Mouse (Mus musculus) small intestine, adult 2 months (tissue): ENCODE measurements around the gene Slx4ip. TPM values are rescaled to one million over a fixed set of nuclear protein-coding genes. Genes with fewer than 3 reads are reported as not detected.

Experiments used
- H3K27ac ChIP-seq: fragments of 200-500 bp; 2 replicates; pipeline ENCODE4 v1.5.1; 2012; ENCODE audit warnings: low read depth, low read length, control low read depth, inconsistent platforms; ENCODE audit not compliant: insufficient read depth
- H3K27me3 ChIP-seq: fragments of 200-500 bp; 2 replicates; pipeline ENCODE4 v1.6.1; 2012; ENCODE audit warnings: mild to moderate bottlenecking, moderate library complexity, low read length, inconsistent platforms; ENCODE audit not compliant: control insufficient read depth, insufficient read depth
- H3K36me3 ChIP-seq: fragments of 200-500 bp; 2 replicates; pipeline ENCODE4 v1.6.1; 2012; ENCODE audit warnings: mild to moderate bottlenecking, low read length, control low read depth, inconsistent platforms; ENCODE audit not compliant: control insufficient read depth, insufficient read depth
- H3K4me1 ChIP-seq: fragments of 200-500 bp; 2 replicates; pipeline ENCODE4 v1.6.1; 2012; ENCODE audit warnings: low read length, inconsistent platforms, mixed read lengths; ENCODE audit not compliant: control insufficient read depth, insufficient read depth, insufficient read length
- H3K4me3 ChIP-seq: fragments of 200-500 bp; 2 replicates; pipeline ENCODE4 v1.5.1; 2012; ENCODE audit warnings: low read depth, mild to moderate bottlenecking, control low read depth, inconsistent platforms, low read length, moderate library complexity
- CTCF ChIP-seq: fragments of 200-500 bp; IDR thresholded peaks from 2 replicates; pipeline ENCODE4 v1.5.1; 2012; ENCODE audit warnings: low read depth, mild to moderate bottlenecking, control low read depth, inconsistent platforms, low read length, moderate library complexity, mixed read lengths; ENCODE audit not compliant: insufficient replicate concordance, insufficient read length; ENCODE audit errors: extremely low read depth
- POLR2A ChIP-seq: fragments of 200-500 bp; IDR thresholded peaks from 2 replicates; pipeline ENCODE4 v1.6.1; 2012; ENCODE audit warnings: low read depth, mild to moderate bottlenecking, control low read depth, inconsistent platforms, low read length, moderate library complexity
- WGBS: fragments of 180-500 bp; shearing (Covaris S2); methylation state at CpG from one replicate; pipeline ENCODE4 v1.1.7; 2018; 5-methylcytosine and 5-hydroxymethylcytosine counted together
- polyA plus RNA-seq: library from polyadenylated mRNA; depleted of rRNA; stranded (reverse); fragments of >200 nt; gene quantifications from 2 replicates; pipeline ENCODE4 v1.2.3, GENCODE M21; 2012; rRNA removed

Slx4ip gene
- polyA plus RNA-seq, 1 experiment = 0.32 TPM

DNA sequence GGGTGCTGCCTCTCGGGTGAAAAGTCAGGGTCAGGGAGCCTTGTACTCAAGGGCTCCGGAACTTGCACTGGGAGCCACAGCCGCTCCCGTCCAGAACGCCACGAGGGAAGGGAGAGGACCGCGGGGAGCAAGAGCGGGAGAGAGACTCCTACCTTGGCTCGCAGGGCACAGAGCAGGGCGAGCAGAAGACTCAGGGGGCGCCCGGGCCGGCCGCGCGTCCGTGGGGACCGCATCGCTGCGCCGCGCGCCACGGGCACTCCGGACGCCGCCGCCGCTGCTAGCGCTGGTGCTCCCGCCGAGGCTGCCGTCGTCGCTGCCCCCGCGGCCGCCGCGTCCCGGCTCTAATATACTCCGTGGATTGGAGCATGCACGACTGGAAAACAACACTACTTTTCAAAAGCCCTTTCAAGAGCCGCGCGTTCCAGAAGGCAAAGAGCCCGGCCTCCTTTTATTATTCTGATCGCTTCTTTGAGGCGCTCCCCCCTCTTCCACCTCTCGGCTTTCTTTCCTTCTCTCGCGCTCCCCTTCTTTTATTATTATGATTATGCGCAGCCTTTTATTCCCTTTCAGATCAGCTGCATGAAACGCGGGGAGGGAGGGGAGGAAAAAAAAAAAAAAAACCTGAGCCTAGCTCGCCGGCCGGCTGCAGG lies 225.1 kb downstream of the Slx4ip start, which contains the start of gene Jag1:
Gene Jag1, minus strand, starts transcription at position 620 of the 650 bp plus-strand sequence.
- H3K36me3 ChIP-seq = no peaks in the 10 kb centered on the region
- H3K27me3 ChIP-seq = no peaks in the 10 kb centered on the region
- under 1% methylated on average over 59 of the region's 59 CpGs for WGBS
- TF ChIP-seq POLR2A = no peak
- no peak for TF ChIP-seq CTCF
- peak within 1 kb of the TSS; percentile 97 for H3K27ac ChIP-seq
- H3K4me1 ChIP-seq = peaks cover 5% of the 10 kb centered on the region; the same call in 1 of the 2 replicates
- H3K4me3 ChIP-seq = peak within 1 kb of the TSS; percentile 85

GRCm38 (mm10) chr2:137116675-137117320 lies 225.8 kb downstream of the Slx4ip start:
- Histone ChIP-seq H3K27me3 (no peaks in the 10 kb centered on the region), H3K36me3 (no peaks in the 10 kb centered on the region), H3K4me3 (peak overlapping the region; percentile 85), H3K27ac (peak overlapping the region; percentile 97), H3K4me1 (peaks cover 5% of the 10 kb centered on the region; the same call in 1 of the 2 replicates)
- WGBS = under 1% methylated on average over 61 of the region's 61 CpGs
- no peak for TF ChIP-seq CTCF
- peak; percentile 86 for TF ChIP-seq POLR2A

DNA sequence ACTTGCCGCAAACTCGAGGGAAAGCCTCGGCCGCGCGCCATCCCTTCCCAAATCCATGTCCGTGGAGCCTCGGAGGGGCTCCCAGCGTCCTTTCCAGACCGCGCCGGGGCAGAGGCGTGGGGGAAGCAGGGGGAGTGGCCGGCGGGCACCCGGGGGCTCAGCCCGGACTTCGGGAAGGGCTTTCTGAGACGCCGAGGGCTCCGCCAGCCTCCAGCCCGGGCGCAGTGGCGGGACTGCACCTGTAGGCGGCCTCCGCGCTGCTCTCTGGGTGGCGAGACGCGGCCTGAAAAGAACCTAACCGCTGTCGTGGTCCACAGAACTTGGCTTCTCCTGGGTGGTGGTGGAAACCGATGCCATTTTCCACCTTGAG lies 226.3 kb downstream of the Slx4ip start:
- TF ChIP-seq POLR2A = no peak
- peak; percentile 75 for TF ChIP-seq CTCF
- under 1% methylated on average over 33 of the region's 33 CpGs for WGBS
- peak overlapping the region; percentile 97 for H3K27ac ChIP-seq

More for the DNA sequence above, 226.3 kb downstream of the Slx4ip start:
- peaks cover 5% of the 10 kb centered on the region; the same call in 1 of the 2 replicates for H3K4me1 ChIP-seq
- H3K36me3 ChIP-seq = no peaks in the 10 kb centered on the region
- H3K27me3 ChIP-seq = no peaks in the 10 kb centered on the region
- H3K4me3 ChIP-seq = peak overlapping the region; percentile 85

Other genes starting within 250 kb of the Slx4ip start
- gene Snap25, start 177.8 kb upstream of the Slx4ip start, polyA plus RNA-seq = 1.0 and 1.2 TPM in 2 replicates
- gene AL731706.2, start 5.5 kb upstream of the Slx4ip start, polyA plus RNA-seq = not detected in 2 replicates
- 1.3 and 5.0 TPM in 2 replicates for gene AL731706.1, start 171 bp downstream of the Slx4ip start, polyA plus RNA-seq
- gene Mkks, start 171 bp downstream of the Slx4ip start, polyA plus RNA-seq = 5.0 and 5.1 TPM in 2 replicates
- gene Jag1, start 225.4 kb downstream of the Slx4ip start, polyA plus RNA-seq = 2.7 and 3.2 TPM in 2 replicates